Mouse (Mus musculus) layer of hippocampus, adult 8-10 months (tissue): ENCODE measurements around the gene Stx2. TPM values are rescaled to one million over a fixed set of nuclear protein-coding genes. Genes with fewer than 3 reads are reported as not detected.
A peak's percentile ranks its signal among the peaks of the same experiment; 100 is the strongest.
"Not testable (repeated sequence)": the region's sequence is repeated elsewhere in the genome, so short reads cannot be mapped to it uniquely, and the experiment has no call there.

Source experiments
- DNase-seq, 2 experiments: peaks; one replicate each; pipeline ENCODE4 v3.0.0; 2022; ENCODE audit warnings: low spot score in 2 of 2
- total RNA-seq, 4 experiments: library from RNA; stranded (reverse); gene quantifications; 2 replicates each; pipeline ENCODE4 v1.2.4; 2022

Stx2 gene
- total RNA-seq, 4 experiments from 2014 or later = 28.6 to 39.2 (median 33.4) TPM

DNA sequence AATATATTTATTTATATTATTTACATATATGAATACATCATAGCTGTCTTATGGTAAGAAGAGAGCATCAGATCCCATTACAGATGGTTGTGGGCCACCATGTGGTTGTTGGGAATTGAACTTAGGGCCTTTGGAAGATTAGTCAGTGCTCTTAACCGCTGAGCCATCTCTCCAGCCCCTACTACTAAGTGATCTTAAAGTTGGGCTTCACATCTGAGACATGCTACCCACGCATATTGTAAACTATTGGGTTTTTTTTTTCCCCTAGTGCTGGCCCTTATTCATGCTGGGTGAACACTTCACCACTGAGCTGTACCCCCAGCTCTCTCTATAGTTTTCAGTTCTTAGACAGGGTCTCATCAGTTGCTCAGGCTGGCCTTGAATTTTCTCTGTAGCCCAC, 2.6 kb upstream of the Stx2 start:
- no peak for DNase-seq

DNA sequence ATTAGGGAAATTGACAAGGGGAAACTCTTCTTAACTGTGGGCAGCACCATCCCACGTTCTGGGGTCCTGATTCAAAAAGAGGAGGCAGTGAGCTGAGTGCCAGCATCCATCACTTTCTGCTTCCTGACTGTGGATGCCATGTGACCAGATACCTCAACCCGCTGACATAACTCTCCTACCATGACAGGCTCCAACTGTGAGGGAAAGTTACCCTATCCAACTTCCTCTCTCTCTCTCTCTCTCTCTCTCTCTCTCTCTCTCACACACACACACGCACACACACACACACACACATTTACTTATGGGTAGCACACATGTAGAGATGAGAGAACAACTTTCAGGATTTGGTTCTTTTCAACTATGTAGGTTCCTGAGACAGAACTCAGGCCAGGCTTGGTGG, 1.2 kb upstream of the Stx2 start:
- no peak for DNase-seq

DNA sequence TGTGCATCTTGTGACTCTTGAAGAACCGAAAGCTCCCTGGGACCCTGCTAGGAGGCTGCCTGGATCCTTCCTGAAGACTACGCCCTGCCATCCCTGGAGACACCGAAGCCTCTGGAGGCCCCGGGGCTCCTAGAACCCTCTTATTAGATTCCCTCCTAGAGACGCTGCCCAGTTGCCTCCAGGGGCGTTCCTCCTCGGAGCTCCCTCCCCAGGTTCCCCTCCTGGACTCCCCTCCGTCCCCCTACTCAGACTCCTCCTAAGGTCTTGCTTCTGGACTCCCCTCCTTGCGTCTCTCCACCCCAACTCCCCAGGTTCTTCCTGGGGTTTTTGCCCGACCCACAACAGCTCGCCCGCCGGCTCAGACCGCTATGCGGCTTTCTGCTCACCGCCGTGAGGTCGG, 366 bp downstream of the Stx2 start:
- no peak for DNase-seq

DNA sequence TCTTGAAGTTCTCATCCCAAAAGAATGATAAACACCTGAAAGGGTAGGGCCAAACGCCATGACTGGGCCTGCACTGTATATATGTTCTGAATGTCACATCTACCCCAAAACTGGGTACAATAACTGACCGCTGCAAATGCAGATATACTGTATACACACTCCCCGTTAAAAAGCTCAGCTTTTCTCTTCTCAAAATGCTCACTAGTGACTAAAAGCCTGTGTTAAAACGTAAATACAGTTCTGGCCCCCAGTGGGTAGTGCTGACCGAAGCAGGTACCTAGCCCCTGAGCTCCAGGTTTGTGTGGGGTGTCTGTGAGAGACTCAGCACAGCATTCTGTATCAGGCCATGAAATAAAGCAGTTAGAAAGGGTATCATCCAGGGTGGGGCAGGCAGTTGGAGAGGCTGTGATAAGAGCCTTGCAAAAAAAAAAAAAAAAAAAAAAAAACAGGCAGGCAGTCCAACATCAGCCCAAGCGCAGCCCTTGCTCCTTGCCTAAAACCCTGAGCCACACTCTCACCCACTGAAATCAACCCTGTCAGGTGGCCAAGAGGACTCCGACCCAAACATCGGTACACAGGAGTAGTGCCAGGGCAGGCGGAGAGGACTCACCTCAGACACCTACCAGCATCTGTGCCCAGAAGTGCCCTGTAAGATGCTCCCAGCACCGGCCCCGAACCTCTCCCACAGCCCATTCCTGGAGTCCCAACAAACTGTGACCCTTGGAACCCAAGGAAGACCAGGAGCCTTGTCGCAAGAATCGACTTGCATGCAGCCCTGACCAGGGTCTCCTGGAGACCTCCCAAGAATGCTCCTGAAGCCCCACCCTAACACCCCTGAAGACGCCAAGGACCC, 1.0 kb downstream of the Stx2 start:
- no peak for DNase-seq

DNA sequence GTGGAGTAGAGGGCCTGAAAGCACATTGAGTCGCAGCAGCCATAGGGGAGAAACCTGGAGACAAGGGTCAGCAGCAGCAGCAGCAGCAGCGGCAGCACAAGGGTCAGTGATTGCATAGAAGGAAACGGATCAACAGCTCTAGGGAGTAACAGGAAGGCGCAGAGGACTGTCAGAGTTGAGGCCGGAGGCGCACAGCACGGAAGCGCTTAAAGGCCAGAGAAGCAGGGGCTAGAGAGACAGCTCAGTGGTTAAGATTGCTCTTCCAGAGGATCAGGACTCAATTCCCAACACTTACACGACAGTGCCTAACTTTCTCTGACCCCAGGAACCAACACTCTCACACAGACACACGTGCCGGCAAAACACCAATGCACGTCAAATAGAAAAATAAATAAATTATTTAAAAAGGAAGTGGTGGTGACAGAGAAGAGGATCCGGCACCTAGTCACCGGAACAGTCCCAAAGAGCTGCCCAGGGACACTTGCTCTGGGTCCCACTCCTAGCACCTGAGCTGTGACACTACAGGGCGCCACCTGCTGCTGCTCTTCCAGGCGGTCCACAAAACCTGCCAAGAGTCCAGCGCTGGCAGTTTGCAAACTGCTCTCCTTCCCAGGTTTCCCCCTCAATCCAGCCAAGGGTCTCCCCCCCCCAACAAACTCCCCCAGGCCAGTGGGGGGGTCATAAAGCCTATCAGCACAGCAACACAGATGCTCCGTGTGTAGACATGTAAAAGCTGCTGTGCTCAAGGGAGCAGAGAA, 2.2 kb downstream of the Stx2 start:
- DNase-seq = no peak

DNA sequence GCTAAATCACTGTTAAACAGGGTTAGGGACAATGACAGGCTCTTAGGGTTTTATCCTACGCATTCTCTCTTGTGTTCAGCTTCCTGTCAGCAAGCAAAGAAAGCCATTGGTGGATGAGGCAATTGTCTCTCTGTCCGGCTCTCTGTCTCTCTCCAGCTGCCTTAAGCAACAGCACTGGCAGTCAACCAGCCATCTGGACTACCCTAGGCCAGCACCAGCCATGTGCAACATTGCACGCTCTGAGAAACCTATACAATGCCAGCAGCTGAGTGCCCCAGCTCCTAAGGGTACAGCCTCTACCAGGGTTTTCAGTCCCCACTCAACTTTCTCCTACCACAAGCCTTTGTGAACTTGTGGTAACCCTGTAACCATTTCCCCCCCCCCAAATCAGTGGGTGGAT, 3.0 kb downstream of the Stx2 start:
- no peak for DNase-seq

DNA sequence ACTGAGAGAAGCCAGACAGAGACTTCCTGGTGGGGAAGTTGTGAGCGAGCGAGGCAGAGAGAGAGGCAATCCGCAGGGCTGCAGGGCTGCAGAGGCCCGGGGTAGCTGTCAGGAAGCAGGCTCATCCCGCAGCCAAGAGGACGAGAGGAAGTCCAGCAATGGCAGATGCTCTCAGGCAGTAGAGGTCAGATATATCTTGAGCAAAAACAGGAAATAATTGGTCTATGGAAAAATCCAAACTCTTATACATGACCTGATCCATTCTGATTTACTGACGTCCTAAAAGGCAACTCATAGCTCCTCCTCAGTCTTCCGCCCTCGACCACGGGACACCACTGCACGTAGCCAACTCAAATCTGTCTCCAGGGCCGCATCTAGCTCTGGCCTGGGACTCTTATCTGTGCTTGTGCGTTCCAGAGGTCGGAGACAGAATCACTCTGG, 5.8 kb downstream of the Stx2 start:
- DNase-seq = no peak

DNA sequence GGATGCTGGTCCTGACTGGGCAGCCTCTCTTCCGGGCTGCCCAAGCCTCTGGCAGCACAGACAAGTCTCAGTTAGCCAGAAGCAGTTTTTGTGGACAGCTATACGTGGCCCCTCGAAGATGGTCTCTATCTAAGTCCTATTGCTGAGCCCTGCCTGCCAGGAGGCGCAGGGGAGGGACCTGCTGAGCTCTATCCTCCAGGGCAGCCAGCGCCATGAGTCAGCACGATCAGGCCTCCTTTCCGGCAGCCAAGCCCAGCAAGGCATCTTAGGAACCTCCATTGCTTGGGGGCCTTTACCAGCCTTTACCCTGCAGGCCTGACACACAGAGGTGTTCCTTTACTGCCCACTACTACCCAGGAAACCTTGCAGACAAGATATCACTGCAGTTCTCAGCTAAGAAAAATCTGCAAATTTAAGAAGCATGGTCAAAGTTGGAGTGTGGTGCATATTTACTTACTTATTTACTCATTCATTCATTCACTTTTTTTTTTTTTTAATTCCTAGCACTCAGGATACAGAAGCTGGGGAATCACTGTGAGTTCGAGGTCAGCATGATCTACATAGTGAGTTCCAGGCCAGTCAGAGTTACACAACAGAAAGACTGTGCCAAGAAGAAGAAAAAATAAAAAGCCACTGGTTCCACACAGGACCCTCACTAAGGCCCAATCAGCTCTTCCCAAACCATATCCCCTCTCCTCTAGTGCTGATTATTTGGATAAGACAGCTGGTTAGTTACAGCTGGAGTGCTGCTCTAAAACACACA, 7.5 kb downstream of the Stx2 start:
- DNase-seq = no peak

DNA sequence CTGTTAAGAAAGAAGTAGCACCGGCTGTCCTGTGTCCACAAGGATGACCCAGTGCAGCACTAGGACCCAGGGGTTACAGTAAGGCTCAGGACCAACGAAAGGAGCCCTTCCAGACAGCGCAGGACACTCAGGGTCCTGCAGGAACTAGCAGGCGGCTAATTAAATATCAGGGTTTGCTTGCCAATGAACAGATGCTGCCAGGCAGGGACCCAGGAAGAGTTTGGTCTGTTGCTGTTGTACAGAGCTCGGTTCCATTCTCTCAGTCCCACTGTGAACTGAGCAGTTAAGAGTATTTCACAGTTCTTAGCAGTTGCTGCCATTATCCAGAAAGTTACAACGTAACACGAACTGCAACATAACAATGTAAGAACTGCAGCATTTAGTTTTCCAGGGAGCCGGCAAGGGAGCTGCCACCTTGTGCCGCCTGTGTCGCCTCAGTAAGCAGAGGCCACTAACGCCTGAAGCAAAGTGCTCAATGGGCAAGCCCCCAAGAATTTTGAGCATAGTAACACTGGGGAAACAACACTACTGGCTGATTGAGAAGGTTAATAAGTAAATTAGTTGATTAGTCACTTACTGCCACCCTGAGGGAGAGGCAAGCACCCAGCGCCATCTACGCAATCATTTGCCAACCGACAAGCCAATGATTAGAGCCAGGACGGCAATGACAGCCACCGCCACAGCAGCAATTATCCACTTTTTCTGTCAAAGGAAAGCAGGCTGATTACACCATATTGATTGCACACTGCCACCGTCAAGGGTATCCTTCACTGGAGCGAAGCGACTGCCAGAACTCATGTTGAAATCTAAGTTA, 21.0 kb downstream of the Stx2 start:
- DNase-seq = no peak

DNA sequence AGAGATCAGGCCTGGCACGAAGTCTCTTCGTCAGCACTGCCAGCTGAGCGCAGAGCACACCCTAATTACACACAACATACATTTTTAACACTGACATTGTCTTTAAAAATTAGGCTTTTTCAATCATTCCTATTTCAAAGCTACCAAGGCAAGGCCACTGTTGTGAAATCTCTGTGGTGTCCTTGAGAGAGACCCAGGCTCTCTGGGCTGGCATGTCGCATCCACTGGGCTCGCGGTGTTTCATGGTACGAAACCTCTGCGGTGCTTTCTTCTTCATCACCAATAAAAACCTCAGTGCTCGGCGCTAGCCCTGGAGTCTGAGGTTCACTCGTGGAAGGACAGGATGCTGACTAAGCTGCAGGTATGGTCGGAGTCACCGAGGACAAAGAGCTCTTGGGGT, 22.4 kb downstream of the Stx2 start:
- no peak for DNase-seq

DNA sequence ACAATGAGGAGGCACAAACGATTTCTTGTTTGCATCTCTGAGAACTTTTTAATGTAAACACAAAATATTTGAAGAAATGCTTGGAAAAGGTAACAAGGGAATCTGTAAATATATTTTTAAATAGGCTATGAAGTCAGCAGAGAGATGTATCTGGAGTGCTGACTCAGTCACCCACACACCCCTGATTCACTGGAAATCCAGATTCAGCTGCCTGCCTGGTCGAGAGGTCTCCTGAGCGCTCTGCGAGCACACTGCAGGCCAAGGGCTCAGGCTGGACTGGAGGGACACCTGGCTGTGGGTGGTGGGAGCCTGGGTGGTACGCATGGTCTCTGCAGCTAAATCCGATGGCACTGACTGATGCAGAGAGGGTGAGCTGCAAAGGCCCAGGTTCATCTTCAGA, 23.8 kb downstream of the Stx2 start:
- no peak for DNase-seq

DNA sequence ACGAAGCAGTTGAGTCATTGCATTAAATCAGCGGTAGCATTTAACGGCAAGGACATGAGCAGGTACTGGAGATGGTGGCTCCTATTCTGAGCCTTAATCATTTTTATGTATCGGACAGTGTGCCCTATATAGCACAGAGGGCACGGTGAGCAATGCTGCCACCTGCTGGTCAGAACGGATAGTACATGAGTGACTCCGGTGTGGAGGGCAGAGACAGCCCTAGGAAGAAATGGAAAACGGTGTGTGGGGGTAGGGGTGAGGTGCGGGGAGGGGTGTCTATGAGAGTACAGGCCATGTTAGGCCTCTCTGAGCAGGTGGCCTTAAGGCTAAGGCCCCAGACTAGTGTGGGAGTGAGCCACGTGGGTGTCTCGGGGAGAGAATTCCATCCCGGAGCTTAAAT, 26.8 kb downstream of the Stx2 start:
- DNase-seq = peak in 1 of 2 experiments; percentile 64

DNA sequence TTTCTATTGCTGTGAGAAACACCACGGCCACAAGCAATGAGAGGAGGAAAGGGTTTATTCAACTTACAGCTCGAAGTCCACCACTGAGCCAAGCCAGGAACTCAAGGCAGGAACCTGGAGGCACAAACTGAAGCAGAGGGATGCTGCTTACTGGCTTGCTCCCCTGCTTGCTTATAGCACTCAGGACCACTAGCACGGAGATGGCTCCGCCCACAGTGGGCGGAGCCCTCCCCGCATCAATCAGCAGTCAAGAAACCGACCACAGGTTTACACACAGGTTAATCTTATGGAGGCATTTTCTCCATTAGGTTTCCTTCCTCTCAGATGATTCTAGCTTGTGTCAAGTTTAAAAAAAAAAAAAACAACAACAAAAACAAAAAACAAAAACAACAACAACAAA, 27.5 kb downstream of the Stx2 start:
- DNase-seq = no peak

DNA sequence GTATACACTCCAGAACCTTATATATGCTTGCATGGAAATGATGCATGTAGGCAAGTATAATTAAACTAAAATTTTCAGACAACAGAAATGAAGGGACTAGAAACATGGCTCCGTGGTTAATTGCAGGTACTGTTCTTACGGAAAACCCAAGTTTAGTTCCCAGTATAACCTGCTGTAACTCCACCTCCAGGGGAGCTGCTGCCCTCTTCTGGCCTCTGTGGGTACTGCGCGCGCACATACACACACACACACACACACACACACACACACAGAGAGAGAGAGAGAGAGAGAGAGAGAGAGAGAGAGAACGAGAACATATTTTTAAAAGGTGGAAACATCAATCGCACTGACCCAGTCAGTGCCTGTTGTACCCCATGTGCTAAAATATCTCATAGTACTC, 29.4 kb downstream of the Stx2 start:
- DNase-seq = no peak

DNA sequence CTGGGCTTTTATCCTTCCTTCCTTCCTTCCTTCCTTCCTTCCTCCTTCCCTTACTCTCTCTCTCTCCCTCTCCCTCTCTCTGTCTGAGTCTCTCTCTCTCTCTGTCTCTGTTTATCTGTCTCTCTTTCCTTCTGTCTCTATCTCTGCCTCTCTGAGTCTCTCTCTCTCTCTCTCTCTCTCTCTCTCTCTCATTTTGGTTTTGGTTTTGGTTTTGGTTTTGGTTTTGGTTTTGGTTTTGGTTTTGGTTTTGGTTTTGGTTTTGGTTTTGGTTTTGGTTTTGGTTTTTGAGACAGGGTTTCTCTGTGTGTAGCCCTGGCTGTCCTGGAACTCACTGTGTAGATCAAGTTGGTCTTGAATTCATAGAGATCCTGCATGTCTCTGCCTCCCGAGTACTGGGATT, 30.9 kb downstream of the Stx2 start:
- DNase-seq = not testable (repeated sequence)

DNA sequence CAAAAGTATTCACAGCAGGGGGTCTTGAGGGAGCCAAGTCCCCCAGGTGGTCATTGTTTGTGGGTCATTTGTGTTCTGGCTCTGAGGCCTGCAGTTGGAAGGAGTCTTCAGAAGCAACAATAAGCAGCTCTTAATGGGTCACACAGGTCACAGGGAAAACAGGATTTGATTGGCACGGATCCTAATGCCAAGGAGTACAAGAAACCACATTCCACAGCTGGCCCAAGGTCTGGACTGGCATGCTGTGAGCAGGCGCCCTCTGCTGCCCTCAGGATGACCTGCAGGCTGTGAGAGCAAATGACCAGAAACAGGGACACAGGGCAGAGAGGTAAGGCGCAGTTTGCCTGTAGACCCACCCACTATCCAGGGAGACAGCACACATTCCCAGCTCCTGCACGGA, 32.1 kb downstream of the Stx2 start:
- DNase-seq = no peak

DNA sequence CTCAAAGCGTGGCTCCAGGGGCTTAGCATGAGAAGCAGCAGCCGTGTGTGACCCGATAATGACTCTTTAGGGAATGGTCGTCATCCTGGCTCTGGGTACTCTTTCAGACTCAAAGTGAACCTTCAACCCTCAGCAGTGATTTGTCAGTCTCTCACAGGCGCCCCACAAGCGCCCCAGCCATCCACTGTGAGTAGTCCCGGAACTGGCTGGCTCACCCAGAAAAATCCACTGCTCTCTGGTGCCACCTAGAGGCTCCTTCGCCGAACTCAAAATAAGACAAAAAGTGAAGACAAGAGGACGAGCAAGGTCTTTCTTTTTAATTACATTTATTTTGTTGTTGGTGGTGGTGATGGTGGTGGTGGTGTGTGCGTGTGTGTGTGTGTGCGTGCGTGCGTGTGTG, 37.1 kb downstream of the Stx2 start:
- peak in 1 of 2 experiments; percentile 84 for DNase-seq

DNA sequence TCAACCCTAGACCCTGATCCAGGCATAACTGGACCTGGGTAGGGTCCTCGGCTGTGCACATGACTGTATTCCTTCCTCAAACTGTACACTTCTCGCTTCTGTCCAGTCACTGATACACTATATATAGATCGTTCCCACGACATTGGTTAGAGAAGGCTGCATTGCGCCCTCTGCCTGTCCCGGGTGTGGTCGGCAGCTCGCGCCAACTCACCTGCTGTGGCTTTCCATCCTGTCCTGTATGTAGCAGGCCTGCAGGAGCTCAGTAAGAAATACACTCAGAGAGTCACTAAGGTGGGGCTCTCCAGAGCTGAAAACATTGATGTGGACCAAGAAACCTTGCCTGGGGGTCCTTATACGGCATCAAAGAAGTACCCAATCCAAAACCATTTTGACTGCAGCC, 37.5 kb downstream of the Stx2 start:
- DNase-seq = no peak

DNA sequence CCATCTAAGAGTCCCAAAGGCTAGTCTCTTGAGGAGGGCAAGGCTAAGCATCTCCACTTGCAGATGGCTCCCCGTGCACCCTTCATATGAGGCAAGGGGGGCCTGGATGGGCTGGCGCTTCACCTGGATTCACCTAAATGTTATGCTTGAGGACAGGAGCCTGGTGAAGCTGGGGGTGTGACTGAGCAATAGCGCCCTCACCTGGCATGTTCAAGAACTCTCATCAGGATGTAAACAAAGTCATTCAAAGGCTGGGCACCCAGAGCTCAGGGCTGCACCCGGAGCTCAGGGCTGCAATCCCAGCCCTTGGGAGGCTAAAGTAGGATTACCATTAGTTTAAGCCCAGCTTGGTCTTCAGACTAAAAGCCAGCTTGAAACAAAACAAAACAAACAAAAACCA, 44.0 kb downstream of the Stx2 start:
- DNase-seq = no peak

DNA sequence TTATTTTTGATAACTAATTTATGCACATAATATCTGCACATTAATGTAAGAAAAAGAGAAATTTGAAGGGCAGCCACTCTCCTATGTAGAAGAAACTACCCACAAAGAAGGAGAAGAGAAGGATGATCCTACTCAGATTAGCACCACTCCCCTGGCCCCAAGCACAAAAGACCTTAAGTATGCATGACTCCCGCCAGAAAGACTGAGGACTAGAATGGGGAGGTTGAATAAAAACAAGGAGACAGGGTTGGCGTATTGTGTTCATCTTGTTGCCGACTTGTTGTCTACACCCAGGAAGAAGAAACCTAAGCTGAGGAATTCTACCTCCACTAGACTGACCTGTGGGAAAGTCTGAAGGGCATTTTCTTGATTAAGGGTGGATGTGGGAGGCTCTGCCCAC, 49.5 kb downstream of the Stx2 start:
- DNase-seq = no peak

DNA sequence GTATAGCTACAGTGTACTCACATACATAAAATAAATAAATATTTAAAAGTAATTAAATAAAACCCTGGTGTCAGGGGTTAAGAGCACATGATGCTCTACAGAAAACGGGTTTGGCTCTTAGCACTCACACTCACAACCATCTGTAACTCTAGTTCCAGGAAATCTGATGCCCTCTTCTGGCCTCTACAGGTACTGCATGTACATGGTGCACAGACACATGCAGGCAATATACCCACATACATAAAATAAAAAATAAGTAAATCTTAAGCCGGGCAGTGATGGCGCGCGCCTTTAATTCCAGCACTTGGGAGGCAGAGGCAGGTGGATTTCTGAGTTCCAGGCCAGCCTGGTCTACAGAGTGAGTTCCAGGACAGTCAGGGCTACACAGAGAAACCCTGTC, 54.0 kb downstream of the Stx2 start:
- DNase-seq = peak in 1 of 2 experiments; percentile 47
